In genomic region chr3:118561554-118562310, GRCm38 (mm10) we compare ENCODE assay signal across 7 mouse cellular contexts. TPM values are rescaled to one million over a fixed set of nuclear protein-coding genes. Genes with fewer than 3 reads are reported as not detected.
DNase-seq lines count a peak whose midpoint lies in the region; ATAC-seq lines count a peak whose summit lies in the region.

Dpyd (plus strand) TSS chr3:118562129.

- peak within 1 kb of the TSS; percentile 73 for H3K9ac ChIP-seq in hindbrain, embryonic 16.5 days (ENCODE audit: low read depth, low read length)

- peak; percentile 100 for ATAC-seq in hindbrain, embryonic 16.5 days
- peak; percentile 48; the same call in 1 of the 2 replicates for ATAC-seq in megakaryocyte progenitor cell, adult 5-6 weeks (replicated peaks; ENCODE audit: poor library complexity)

- peak within 1 kb of the TSS; percentile 77 for H3K4me3 ChIP-seq in hindbrain, embryonic 16.5 days (ENCODE audit: low read length)

- H3K9me3 ChIP-seq in hindbrain, embryonic 16.5 days (ENCODE audit: control insufficient read depth, low read length), result no peaks in the 10 kb centered on the region

- WGBS in hindbrain, embryonic 16.5 days, result 7% methylated on average over 19 of the region's 19 CpGs

- H3K4me2 ChIP-seq in hindbrain, embryonic 16.5 days (ENCODE audit: low read length), result peak within 1 kb of the TSS; percentile 95

- no peak within 1 kb of the TSS for H3K27ac ChIP-seq in hindbrain, embryonic 16.5 days (ENCODE audit: low read depth, low read length)

- H3K4me1 ChIP-seq in hindbrain, embryonic 16.5 days (ENCODE audit: control insufficient read depth, insufficient read depth, low read depth, low read length), result no peaks in the 10 kb centered on the region; the same call in 1 of the 2 replicates

- no peaks in the 10 kb centered on the region for H3K27me3 ChIP-seq in hindbrain, embryonic 16.5 days (replicated peaks; ENCODE audit: control insufficient read depth, insufficient read depth, low read length)

- no peaks in the 10 kb centered on the region for H3K36me3 ChIP-seq in hindbrain, embryonic 16.5 days (ENCODE audit: control insufficient read depth, insufficient read depth, low read length)

- peak; percentile 90 for DNase-seq in adrenal gland, postnatal 14 days
- DNase-seq in embryo, embryonic 10 days (ENCODE audit: low spot score), result peak; percentile 92
- peak; percentile 66 for DNase-seq in gastrocnemius, postnatal 10 days
- DNase-seq in left cerebral cortex, adult 8-10 months (ENCODE audit: low spot score in 2 of 2), result peak; percentile 46 to 48
- DNase-seq in right cerebral cortex, postnatal 4 days, result peak; percentile 70

RNA-seq across cellular contexts. Expression of gene Dpyd, which starts in this region (rescaled TPM):
- total RNA-seq in adrenal gland, postnatal 14 days (2021), result 29.0 and 44.6 TPM in 2 replicates
- total RNA-seq in gastrocnemius, postnatal 10 days (2021), result 1 to 10 TPM; 1.8 to 2.7 TPM
- 3.7 and 4.0 TPM in 2 replicates for polyA plus RNA-seq in hindbrain, embryonic 16.5 days (2015; fragmentation: Nextera tagmentation; extraction: Ambion mirVana)
- 10 to 100 TPM in 2 of 4 experiments, 1 to 10 TPM in 2; 7.8 to 10.3 (median 9.6) TPM for total RNA-seq in left cerebral cortex, adult 8-10 months (2022)
- total RNA-seq in megakaryocyte progenitor cell, adult 5-6 weeks (2015), result not detected in 2 replicates
- total RNA-seq in megakaryocyte progenitor cell, adult 5-6 weeks (2017), result not detected in 2 replicates

Comparison
In these comparisons a context has a peak if more than half of its experiments do, and no peak if none do; other contexts are left out.
1. Peak in ATAC-seq in megakaryocyte progenitor cell, adult 5-6 weeks; RNA of the gene not detected or under 1 TPM.